ENCODE assay signal across 12 mouse cellular contexts in genomic region chr14:60528520-60528919, GRCm38 (mm10).
DNase-seq lines count a peak whose midpoint lies in the region; ATAC-seq lines count a peak whose summit lies in the region.
"Had no signal": no experiment of that assay in that cellular context is flagged by ENCODE, and none has a peak within 500 bp of the region (broad histone marks: within the 10 kb centered on the region; RNA-seq: fewer than 3 reads in every experiment).

No protein-coding gene starts in this region.

- H3K36me3 ChIP-seq in forebrain, embryonic 13.5 days (ENCODE audit: poor library complexity, severe bottlenecking), result no peaks in the 10 kb centered on the region
- H3K36me3 ChIP-seq in forebrain, embryonic 16.5 days (ENCODE audit: control insufficient read depth, insufficient read depth), result no peaks in the 10 kb centered on the region
- H3K36me3 ChIP-seq: embryonic facial prominence, embryonic 13.5 days; embryonic facial prominence, embryonic 15.5 days; forebrain, embryonic 12.5 days; forebrain, embryonic 15.5 days had no signal

- no peaks in the 10 kb centered on the region for H3K9me3 ChIP-seq in forebrain, embryonic 13.5 days (replicated peaks)
- H3K9me3 ChIP-seq in forebrain, embryonic 16.5 days (ENCODE audit: control insufficient read depth, low read length), result no peaks in the 10 kb centered on the region
- H3K9me3 ChIP-seq: embryonic facial prominence, embryonic 15.5 days; forebrain, embryonic 15.5 days had no signal

- intact Hi-C loops in left cerebral cortex, postnatal 14 days (cut with DNase I), result no loop called here

- peak overlapping the region; percentile 67; the same call in 1 of the 2 replicates for H3K27ac ChIP-seq in forebrain, embryonic 13.5 days
- no peak overlapping the region for H3K27ac ChIP-seq in forebrain, embryonic 16.5 days (ENCODE audit: low read length)
- H3K27ac ChIP-seq: embryonic facial prominence, embryonic 13.5 days; embryonic facial prominence, embryonic 15.5 days had no signal

- no peak overlapping the region for H3K9ac ChIP-seq in forebrain, embryonic 13.5 days
- H3K9ac ChIP-seq in forebrain, embryonic 16.5 days (replicated peaks; ENCODE audit: low read depth, low read length), result no peak overlapping the region
- H3K9ac ChIP-seq: embryonic facial prominence, embryonic 13.5 days; embryonic facial prominence, embryonic 15.5 days; forebrain, embryonic 12.5 days; forebrain, embryonic 15.5 days had no signal

- no peak overlapping the region for H3K4me2 ChIP-seq in forebrain, embryonic 13.5 days
- H3K4me2 ChIP-seq in forebrain, embryonic 16.5 days (ENCODE audit: low read length), result no peak overlapping the region
- H3K4me2 ChIP-seq: embryonic facial prominence, embryonic 13.5 days; embryonic facial prominence, embryonic 15.5 days; forebrain, embryonic 12.5 days; forebrain, embryonic 15.5 days had no signal

- H3K4me1 ChIP-seq in forebrain, embryonic 13.5 days, result peaks cover 33% of the 10 kb centered on the region
- H3K4me1 ChIP-seq in forebrain, embryonic 16.5 days (replicated peaks; ENCODE audit: control insufficient read depth, insufficient read depth, low read length), result peaks cover 16% of the 10 kb centered on the region

- no peak for ATAC-seq in forebrain, embryonic 13.5 days
- ATAC-seq in forebrain, embryonic 16.5 days, result no peak

- H3K4me3 ChIP-seq in forebrain, embryonic 13.5 days, result no peak overlapping the region
- H3K4me3 ChIP-seq in forebrain, embryonic 16.5 days (replicated peaks; ENCODE audit: low read length), result no peak overlapping the region
- H3K4me3 ChIP-seq: embryonic facial prominence, embryonic 13.5 days; embryonic facial prominence, embryonic 15.5 days; erythroblast, embryonic 14.5 days; forebrain, embryonic 10.5 days; forebrain, embryonic 12.5 days; forebrain, embryonic 15.5 days had no signal

- DNase-seq in 416B (ENCODE audit: low read depth) (peak; percentile 33), MEL-GATA-1-ER (ENCODE audit: extremely low read depth, low read depth) (peak; percentile 8)
- DNase-seq in left cerebral cortex, postnatal 14 days (ENCODE audit: low spot score in 2 of 2), result no peak
- DNase-seq: embryo, embryonic 11 days had no signal

- 85% methylated on average over 7 of the region's 7 CpGs for WGBS in forebrain, embryonic 13.5 days
- WGBS in forebrain, embryonic 16.5 days, result 89% methylated on average over 7 of the region's 7 CpGs

- no peaks in the 10 kb centered on the region for H3K27me3 ChIP-seq in forebrain, embryonic 13.5 days
- no peaks in the 10 kb centered on the region for H3K27me3 ChIP-seq in forebrain, embryonic 16.5 days (replicated peaks; ENCODE audit: control insufficient read depth, insufficient read depth, low read length)
- H3K27me3 ChIP-seq: embryonic facial prominence, embryonic 13.5 days; embryonic facial prominence, embryonic 15.5 days; forebrain, embryonic 12.5 days; forebrain, embryonic 15.5 days had no signal

Comparison
In these comparisons a context has a peak if more than half of its experiments do, and no peak if none do; other contexts are left out.
1. DNase-seq: peak in 416B (single experiment) and MEL-GATA-1-ER (single experiment); none in left cerebral cortex, postnatal 14 days (0 of 2).